Mouse (Mus musculus) midbrain, postnatal 0 days (tissue): Measurements from ENCODE around the gene Pkd1. TPM values are rescaled to one million over a fixed set of nuclear protein-coding genes. Genes with fewer than 3 reads are reported as not detected.

Experiments used
- ATAC-seq: fragments of 200-750 bp; cut with Nextera tagmentation; 2 replicates; pipeline ENCODE4 v1.8.0; 2017; ENCODE audit warnings: moderate number of reproducible peaks, mild to moderate bottlenecking, moderate TSS enrichment, moderate library complexity; ENCODE audit not compliant: low FRiP score
- DNase-seq: peaks from one replicate; pipeline ENCODE4 v3.0.0-alpha.2; 2015; ENCODE audit warnings: low spot score
- H3K27ac ChIP-seq: fragments of 300-500 bp; sonication (generic); 2 replicates; pipeline ENCODE4 v1.5.1; 2014; ENCODE audit warnings: low read depth, mild to moderate bottlenecking, low read length, mixed read lengths
- H3K27me3 ChIP-seq: fragments of 300-500 bp; sonication (generic); 2 replicates; pipeline ENCODE4 v1.6.1; 2014; ENCODE audit warnings: low read length, control low read depth, mixed read lengths; ENCODE audit not compliant: insufficient read depth
- H3K36me3 ChIP-seq: fragments of 300-500 bp; sonication (generic); 2 replicates; pipeline ENCODE4 v1.6.1; 2014; ENCODE audit warnings: low read length, control low read depth, mixed read lengths; ENCODE audit not compliant: insufficient read depth
- H3K4me1 ChIP-seq: fragments of 300-500 bp; sonication (generic); 2 replicates; pipeline ENCODE4 v1.6.1; 2014; ENCODE audit warnings: mild to moderate bottlenecking, control low read depth, antibody characterized with exemption, low read length, mixed read lengths; ENCODE audit not compliant: insufficient read depth
- H3K4me2 ChIP-seq: fragments of 300-500 bp; sonication (generic); 2 replicates; pipeline ENCODE4 v1.6.1; 2014; ENCODE audit warnings: low read depth, mild to moderate bottlenecking, low read length, mixed read lengths; ENCODE audit not compliant: poor library complexity, severe bottlenecking
- H3K4me3 ChIP-seq: fragments of 300-500 bp; sonication (generic); 2 replicates; pipeline ENCODE4 v1.5.1; 2014; ENCODE audit warnings: low read depth, mild to moderate bottlenecking, low read length, moderate library complexity
- H3K9ac ChIP-seq: fragments of 300-500 bp; sonication (generic); replicated peaks from 2 replicates; pipeline ENCODE4 v1.6.1; 2014; ENCODE audit warnings: mild to moderate bottlenecking, low read length, moderate library complexity, mixed read lengths; ENCODE audit not compliant: poor library complexity, severe bottlenecking
- H3K9me3 ChIP-seq: fragments of 300-500 bp; sonication (generic); 2 replicates; pipeline ENCODE4 v1.6.1; 2016; ENCODE audit warnings: low read length, control low read depth
- CTCF ChIP-seq: IDR thresholded peaks from 2 replicates; pipeline ENCODE4 v1.5.1; 2016; ENCODE audit warnings: antibody characterized with exemption, mild to moderate bottlenecking
- WGBS: fragments of 180-500 bp; shearing (Covaris S2); extraction: QIAGEN DNeasy Blood & Tissue Kit; methylation state at CpG from one replicate; pipeline ENCODE4 v1.1.7; 2014; 5-methylcytosine and 5-hydroxymethylcytosine counted together
- polyA plus RNA-seq: library from polyadenylated mRNA; unstranded; fragments of >200 nt; fragmentation: Nextera tagmentation; extraction: Ambion mirVana; gene quantifications from 2 replicates; pipeline ENCODE4 v1.2.1, GENCODE M21; 2015
- total RNA-seq: library from RNA; depleted of rRNA; stranded (reverse); fragments of >200 nt; gene quantifications from 2 replicates; pipeline ENCODE4 v1.2.3, GENCODE M21; 2014

The Pkd1 gene
- total and polyA plus RNA-seq, 2 experiments from 2014 or later: 13.6 to 73.6 TPM

DNA sequence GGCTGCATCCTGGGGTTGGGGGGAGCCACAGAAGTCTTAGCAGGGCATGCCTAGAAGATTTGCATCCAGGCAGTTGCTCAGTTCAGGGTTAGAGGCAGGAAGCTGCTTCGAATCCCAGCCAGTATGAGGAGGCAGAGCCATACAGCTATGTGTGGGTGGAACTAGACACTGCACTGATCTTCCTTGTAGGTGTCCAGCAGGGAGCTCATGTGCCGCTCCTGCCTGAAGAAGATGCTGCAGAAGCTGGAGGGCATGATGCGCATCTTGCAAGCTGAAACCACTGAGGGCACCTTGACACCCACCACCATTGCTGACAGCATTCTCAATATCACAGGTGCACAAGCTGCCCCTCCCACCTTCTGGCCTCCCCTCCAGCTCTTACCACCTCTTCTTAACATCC lies 29.9 kb downstream of the Pkd1 start:
- H3K9ac ChIP-seq: no peak overlapping the region
- no peak overlapping the region for H3K4me2 ChIP-seq
- 94% methylated on average over 3 of the region's 3 CpGs for WGBS
- peaks cover 67% of the 10 kb centered on the region for H3K36me3 ChIP-seq
- ATAC-seq (no peak), DNase-seq (no peak)
- H3K4me3 ChIP-seq: no peak overlapping the region
- H3K9me3 ChIP-seq: no peaks in the 10 kb centered on the region
- H3K27ac ChIP-seq: no peak overlapping the region
- no peaks in the 10 kb centered on the region for H3K4me1 ChIP-seq
- no peak for TF ChIP-seq CTCF
- H3K27me3 ChIP-seq: no peaks in the 10 kb centered on the region

DNA sequence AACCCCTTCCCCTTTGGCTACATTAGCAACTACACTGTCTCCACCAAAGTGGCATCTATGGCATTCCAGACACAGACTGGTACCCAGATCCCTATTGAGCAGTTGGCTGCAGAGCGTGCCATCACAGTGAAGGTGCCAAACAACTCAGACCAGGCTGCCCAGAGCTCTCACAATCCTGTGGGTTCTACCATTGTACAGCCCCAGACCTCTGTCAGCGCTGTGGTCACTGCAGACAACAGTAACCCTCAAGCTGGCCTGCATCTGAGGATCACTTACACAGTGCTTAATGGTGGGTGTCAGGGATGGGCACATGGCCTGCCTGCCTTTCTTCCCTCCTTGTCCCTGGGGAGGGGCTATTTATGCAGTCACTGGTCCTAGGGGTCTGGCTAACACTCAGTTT lies 30.7 kb downstream of the Pkd1 start:
- Histone ChIP-seq H3K36me3 (peaks cover 60% of the 10 kb centered on the region), H3K4me2 (no peak overlapping the region), H3K4me1 (no peaks in the 10 kb centered on the region), H3K4me3 (no peak overlapping the region), H3K27ac (no peak overlapping the region), H3K9me3 (no peaks in the 10 kb centered on the region), H3K27me3 (no peaks in the 10 kb centered on the region), H3K9ac (no peak overlapping the region)
- no peak for TF ChIP-seq CTCF
- DNase-seq: no peak
- WGBS: 98% methylated on average over 2 of the region's 2 CpGs
- no peak for ATAC-seq

DNA sequence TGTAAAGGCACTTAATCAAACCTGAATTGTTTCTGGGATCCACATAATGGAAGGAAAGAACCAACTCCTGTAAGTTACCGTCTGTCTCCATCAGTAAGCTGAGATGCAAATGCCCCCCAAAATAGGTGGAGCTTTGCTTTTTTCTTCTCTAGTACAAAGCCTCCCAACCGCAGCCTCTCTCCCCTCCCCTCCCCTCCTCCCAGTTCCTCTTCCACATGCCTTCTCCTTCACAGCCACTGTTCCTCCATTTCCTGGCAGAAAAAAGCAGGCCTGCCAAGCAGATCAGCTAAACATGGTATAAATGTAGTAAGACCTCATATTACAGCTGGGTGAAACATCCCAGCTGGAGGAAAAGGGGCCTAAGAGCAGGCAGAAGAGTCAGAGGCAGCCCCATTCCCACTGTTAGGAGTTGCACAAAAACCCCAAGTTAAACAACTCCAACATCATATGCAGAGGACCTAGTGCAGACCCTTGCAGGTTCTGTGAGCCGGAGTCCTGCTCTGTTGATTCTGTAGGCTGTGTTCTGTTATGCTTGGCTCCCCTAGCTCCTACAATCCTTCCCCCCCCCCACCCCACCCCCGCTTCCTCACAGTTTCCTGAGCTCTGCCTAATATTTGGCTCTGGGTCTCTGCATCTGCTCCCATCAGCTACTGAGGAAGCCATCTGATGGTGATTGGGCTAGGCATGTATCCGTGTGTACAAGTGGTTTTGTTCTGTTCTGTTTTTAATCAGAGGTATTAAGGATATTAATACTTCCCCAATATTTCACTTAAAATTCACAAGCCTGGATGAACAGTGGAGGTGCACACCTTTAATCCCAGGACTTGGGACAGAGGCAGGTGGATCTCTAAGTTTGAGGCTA lies 34.2 kb downstream of the Pkd1 start:
- H3K9me3 ChIP-seq: no peaks in the 10 kb centered on the region
- no peak for ATAC-seq
- H3K4me2 ChIP-seq: no peak overlapping the region
- peaks cover 65% of the 10 kb centered on the region for H3K36me3 ChIP-seq
- 68% methylated on average over 5 of the region's 5 CpGs for WGBS
- H3K4me3 ChIP-seq: no peak overlapping the region
- no peak overlapping the region for H3K9ac ChIP-seq
- no peak for DNase-seq
- no peaks in the 10 kb centered on the region for H3K4me1 ChIP-seq
- H3K27me3 ChIP-seq: no peaks in the 10 kb centered on the region
- no peak for TF ChIP-seq CTCF
- no peak overlapping the region for H3K27ac ChIP-seq

DNA sequence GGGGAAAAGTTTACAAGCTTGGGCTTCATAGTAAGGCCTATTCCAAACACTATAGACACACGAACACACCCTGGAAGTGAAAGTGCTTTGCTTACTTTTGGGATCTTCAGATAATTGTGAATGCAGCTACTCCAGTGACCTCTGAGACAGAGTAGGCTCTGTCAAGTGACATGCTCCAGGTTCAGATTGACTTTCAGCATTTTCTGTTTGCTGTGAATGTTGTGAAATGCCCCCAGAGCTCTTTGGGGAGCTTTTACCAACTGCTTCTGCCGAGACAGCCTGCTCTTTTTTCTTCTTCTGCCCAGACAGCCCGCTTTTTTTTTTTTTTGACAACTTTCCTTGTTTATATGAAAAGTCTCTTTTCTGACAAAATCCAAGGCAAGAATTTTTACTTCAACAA lies 34.9 kb downstream of the Pkd1 start:
- H3K4me1 ChIP-seq: no peaks in the 10 kb centered on the region
- H3K9ac ChIP-seq: no peak overlapping the region
- H3K27ac ChIP-seq: no peak overlapping the region
- no peak overlapping the region for H3K4me3 ChIP-seq
- no peak for TF ChIP-seq CTCF
- H3K4me2 ChIP-seq: no peak overlapping the region
- no peak for ATAC-seq
- no peaks in the 10 kb centered on the region for H3K27me3 ChIP-seq
- DNase-seq: no peak
- no peaks in the 10 kb centered on the region for H3K9me3 ChIP-seq
- 75% methylated on average over 3 of the region's 3 CpGs for WGBS
- peaks cover 62% of the 10 kb centered on the region for H3K36me3 ChIP-seq

DNA sequence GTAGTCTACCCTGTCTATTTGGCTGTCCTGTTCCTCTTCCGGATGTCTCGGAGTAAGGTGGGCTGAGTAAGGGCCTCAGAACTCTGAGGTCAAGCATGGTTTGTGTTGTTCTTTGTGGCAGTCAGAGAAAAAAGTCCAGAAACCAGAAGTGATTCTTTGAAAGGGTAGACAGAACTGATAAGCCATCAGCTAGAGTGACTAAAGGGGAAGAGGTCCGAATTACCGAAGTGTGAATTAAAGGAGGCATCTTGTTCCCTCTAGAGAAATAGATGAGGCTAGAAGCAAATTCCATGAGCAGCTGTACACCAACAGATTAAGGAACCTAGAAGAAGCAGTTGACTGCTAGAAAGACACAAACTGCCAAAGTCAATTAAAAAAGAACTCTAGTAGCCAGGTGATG lies 36.9 kb downstream of the Pkd1 start:
- no peak for DNase-seq
- H3K27ac ChIP-seq: no peak overlapping the region
- no peaks in the 10 kb centered on the region for H3K27me3 ChIP-seq
- no peak overlapping the region for H3K4me2 ChIP-seq
- H3K4me1 ChIP-seq: no peaks in the 10 kb centered on the region
- ATAC-seq: no peak
- H3K4me3 ChIP-seq: no peak overlapping the region
- H3K9ac ChIP-seq: no peak overlapping the region
- H3K9me3 ChIP-seq: no peaks in the 10 kb centered on the region
- WGBS: 98% methylated on average over 4 of the region's 4 CpGs
- H3K36me3 ChIP-seq: peaks cover 59% of the 10 kb centered on the region
- no peak for TF ChIP-seq CTCF

DNA sequence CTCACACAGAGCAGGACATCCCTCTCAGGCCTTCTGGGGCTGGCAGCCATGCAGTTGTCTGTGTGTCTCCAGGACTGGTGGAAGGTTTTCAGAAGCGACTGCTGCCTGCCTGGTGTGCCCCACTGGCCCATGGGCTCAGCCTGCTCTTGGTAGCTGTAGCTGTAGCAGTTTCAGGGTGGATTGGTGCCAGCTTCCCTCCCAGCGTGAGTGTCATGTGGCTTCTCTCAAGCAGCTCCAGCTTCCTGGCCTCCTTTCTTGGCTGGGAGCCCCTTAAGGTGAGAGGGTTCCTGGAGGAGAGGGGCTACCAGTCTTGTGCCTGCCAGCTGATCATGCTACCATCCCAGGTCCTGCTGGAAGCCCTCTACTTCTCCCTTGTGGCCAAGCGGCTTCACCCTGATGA lies 41.3 kb downstream of the Pkd1 start:
- 86% methylated on average over 3 of the region's 3 CpGs for WGBS
- no peaks in the 10 kb centered on the region for H3K4me1 ChIP-seq
- H3K36me3 ChIP-seq: peaks cover 83% of the 10 kb centered on the region
- ATAC-seq: no peak
- H3K9me3 ChIP-seq: no peaks in the 10 kb centered on the region
- H3K4me2 ChIP-seq: no peak overlapping the region
- H3K27ac ChIP-seq: no peak overlapping the region
- no peak overlapping the region for H3K9ac ChIP-seq
- no peak overlapping the region for H3K4me3 ChIP-seq
- no peaks in the 10 kb centered on the region for H3K27me3 ChIP-seq
- no peak for TF ChIP-seq CTCF
- peak; percentile 15 for DNase-seq
